Mouse (Mus musculus): ENCODE data around the gene Cryge.
A peak's percentile ranks its signal among the peaks of the same experiment; 100 is the strongest.

Cryge gene

GRCm38 (mm10) chr1:65028206-65028605 is 22.7 kb downstream of the Cryge start:
- DNase-seq (ENCODE audit: extremely low spot score, low spot score) = no peak

GRCm38 (mm10) chr1:65012726-65013125 is 38.2 kb downstream of the Cryge start:
- DNase-seq (ENCODE audit: extremely low spot score, low spot score) = no peak

- peak; percentile 59 for DNase-seq (ENCODE audit: extremely low spot score, low spot score)
These were observed 40.8 kb downstream of the Cryge start for GRCm38 (mm10) chr1:65010153-65010552.

GRCm38 (mm10) chr1:65005575-65005974 is 45.4 kb downstream of the Cryge start:
- no peak for DNase-seq (ENCODE audit: extremely low spot score, low spot score)

- DNase-seq (ENCODE audit: extremely low spot score, low spot score) = no peak
These were observed 46.4 kb downstream of the Cryge start for GRCm38 (mm10) chr1:65004526-65004925.

Measured in neural tube, embryonic 10.5 days (tissue).